Mouse (Mus musculus) lung, postnatal 0 days (tissue): ENCODE measurements at regions not wholly inside any gene's neighbourhood (a gene's known extent, or its start where the extent isn't known, plus 50 kb on each side); places are given as distances from the start of the nearest gene placed in this dataset.

Experiments used
- CTCF ChIP-seq: IDR thresholded peaks from 2 replicates; pipeline ENCODE4 v1.5.1; 2016; ENCODE audit warnings: antibody characterized with exemption, mild to moderate bottlenecking
- EP300 ChIP-seq: IDR thresholded peaks from 2 replicates; pipeline ENCODE4 v1.6.1; 2016; ENCODE audit warnings: antibody characterized with exemption, mild to moderate bottlenecking, control low read depth

- TF ChIP-seq EP300, result no peak
- no peak for TF ChIP-seq CTCF
Observed at GRCm38 (mm10) chr11:30364993-30365392, 97.0 kb upstream of the Sptbn1 start.
